Mouse (Mus musculus) megakaryocyte, embryonic 14.5 days (primary cell): Measurements from ENCODE around the gene Anp32b.

Experiments used
- FLI1 ChIP-seq: IDR thresholded peaks from 2 replicates; pipeline ENCODE4 v1.6.1; 2012; ENCODE audit warnings: low read length, inconsistent platforms, mixed read lengths
- GATA1 ChIP-seq: IDR thresholded peaks from 3 replicates; pipeline ENCODE4 v1.6.1; 2012; ENCODE audit warnings: mixed read lengths, low read length, inconsistent platforms, borderline replicate concordance

DNA sequence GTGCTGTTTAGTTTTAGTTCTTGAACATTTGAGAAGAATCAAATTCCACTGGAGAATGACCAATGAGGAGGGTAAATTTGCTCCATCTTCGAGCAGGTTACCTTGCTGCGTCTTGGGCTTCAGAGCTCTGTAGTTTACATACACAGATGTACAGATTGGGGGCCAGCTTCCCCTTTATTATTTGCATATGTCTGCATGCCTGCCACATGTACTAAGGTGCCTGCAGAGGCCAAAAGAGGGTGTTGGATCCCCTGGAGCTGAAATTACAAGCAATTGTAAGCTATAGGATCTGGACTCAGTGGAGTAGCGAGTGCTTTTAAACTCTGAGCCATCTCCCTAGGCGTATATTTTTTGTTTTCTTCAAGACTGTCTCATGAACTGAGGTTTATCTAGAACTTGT, 6.1 kb downstream of the Anp32b start:
- TF ChIP-seq GATA1 (no peak), FLI1 (no peak)
